Mouse (Mus musculus) ES-E14 (cell line): ENCODE data around the gene Mymx. TPM values are rescaled to one million over a fixed set of nuclear protein-coding genes. Genes with fewer than 3 reads are reported as not detected.

ENCODE experiments used
- DNase-seq: peaks from one replicate; pipeline ENCODE4 v3.0.0-alpha.2; 2013; ENCODE audit warnings: low read depth, low spot score
- H3K27ac ChIP-seq: 2 replicates; pipeline ENCODE4 v1.5.1; 2012; ENCODE audit warnings: low read depth, mild to moderate bottlenecking, low read length, moderate library complexity, mixed read lengths; ENCODE audit not compliant: poor library complexity, insufficient read depth, severe bottlenecking
- H3K36me3 ChIP-seq: 2 replicates; pipeline ENCODE4 v1.6.1; 2012; ENCODE audit warnings: mild to moderate bottlenecking, low read length, moderate library complexity, mixed read lengths; ENCODE audit not compliant: control insufficient read depth, poor library complexity, insufficient read depth, severe bottlenecking
- H3K4me1 ChIP-seq, 2 experiments: fragments of 150-350 bp in 1 of 2; sonication (generic) in 1 of 2; 2 replicates each; pipeline ENCODE4 v1.6.1; 2012; ENCODE audit warnings: low read length in 2 of 2, mild to moderate bottlenecking in 1 of 2, mixed read lengths in 1 of 2; ENCODE audit not compliant: control insufficient read depth in 2 of 2, insufficient read depth in 2 of 2, poor library complexity in 1 of 2
- H3K4me3 ChIP-seq, 2 experiments: fragments of 150-350 bp in 1 of 2; sonication (generic) in 1 of 2; 2 replicates each; pipeline ENCODE4 v1.5.1; 2012; ENCODE audit warnings: low read length in 2 of 2, low read depth in 1 of 2, mild to moderate bottlenecking in 1 of 2, mixed read lengths in 1 of 2; ENCODE audit not compliant: insufficient read depth in 1 of 2, poor library complexity in 1 of 2, severe bottlenecking in 1 of 2
- H3K9ac ChIP-seq: 2 replicates; pipeline ENCODE4 v1.6.1; 2012; ENCODE audit warnings: low read depth, mild to moderate bottlenecking, low read length, mixed read lengths; ENCODE audit not compliant: poor library complexity, insufficient read depth, severe bottlenecking
- H3K9me3 ChIP-seq: fragments of 150-350 bp; sonication (generic); 2 replicates; pipeline ENCODE4 v1.6.1; 2012; ENCODE audit warnings: low read depth, mild to moderate bottlenecking, low read length; ENCODE audit not compliant: control insufficient read depth, insufficient read depth
- CHD2 ChIP-seq: IDR thresholded peaks from 2 replicates; pipeline ENCODE4 v1.6.1; 2014; ENCODE audit warnings: mild to moderate bottlenecking, low read depth, low read length, inconsistent platforms
- HCFC1 ChIP-seq: IDR thresholded peaks from 2 replicates; pipeline ENCODE4 v1.6.1; 2012; ENCODE audit warnings: low read length, inconsistent platforms, borderline replicate concordance; ENCODE audit not compliant: insufficient read depth
- MAFK ChIP-seq: IDR thresholded peaks from 2 replicates; pipeline ENCODE4 v1.6.1; 2014; ENCODE audit warnings: mild to moderate bottlenecking, low read depth, low read length, inconsistent platforms; ENCODE audit not compliant: insufficient read depth
- ZC3H11A ChIP-seq: IDR thresholded peaks from 2 replicates; pipeline ENCODE4 v1.6.1; 2012; ENCODE audit warnings: low read depth, mild to moderate bottlenecking, inconsistent platforms, low read length, borderline replicate concordance
- ZNF384 ChIP-seq: IDR thresholded peaks from 2 replicates; pipeline ENCODE4 v1.6.1; 2012; ENCODE audit warnings: low read depth, low read length, inconsistent platforms
- in situ Hi-C, 2 experiments: fragments of 600-800 bp; cut with MboI; formaldehyde crosslinking; loops; one replicate each; pipeline ENCODE4 v1.15.1; 2025; ENCODE audit warnings: low sequenced_read_pairs in 2 of 2, inconsistent platforms in 1 of 2; ENCODE audit not compliant: unreplicated experiment in 2 of 2
- total RNA-seq: library from RNA; depleted of rRNA; stranded (reverse); fragments of 300-350 nt; gene quantifications from 2 replicates; pipeline ENCODE4 v1.2.3, GENCODE M21; 2012

Mymx gene
- total RNA-seq, 1 experiment, result 66.0 TPM

GRCm38 (mm10) chr17:45634033-45634432, 32.1 kb upstream of the Mymx start:
- no peaks in the 10 kb centered on the region for H3K36me3 ChIP-seq
- DNase-seq, result no peak
- H3K9ac ChIP-seq, result no peak overlapping the region
- no peak for TF ChIP-seq ZC3H11A
- no peak for TF ChIP-seq CHD2
- no peak for TF ChIP-seq MAFK
- no peak for TF ChIP-seq HCFC1
- no peak for TF ChIP-seq ZNF384
- in situ Hi-C loops, result no loop called here
- peaks cover 10 to 24% of the 10 kb centered on the region in 2 experiments for H3K4me1 ChIP-seq
- no peak overlapping the region for H3K4me3 ChIP-seq
- no peaks in the 10 kb centered on the region for H3K9me3 ChIP-seq
- no peak overlapping the region for H3K27ac ChIP-seq

DNA sequence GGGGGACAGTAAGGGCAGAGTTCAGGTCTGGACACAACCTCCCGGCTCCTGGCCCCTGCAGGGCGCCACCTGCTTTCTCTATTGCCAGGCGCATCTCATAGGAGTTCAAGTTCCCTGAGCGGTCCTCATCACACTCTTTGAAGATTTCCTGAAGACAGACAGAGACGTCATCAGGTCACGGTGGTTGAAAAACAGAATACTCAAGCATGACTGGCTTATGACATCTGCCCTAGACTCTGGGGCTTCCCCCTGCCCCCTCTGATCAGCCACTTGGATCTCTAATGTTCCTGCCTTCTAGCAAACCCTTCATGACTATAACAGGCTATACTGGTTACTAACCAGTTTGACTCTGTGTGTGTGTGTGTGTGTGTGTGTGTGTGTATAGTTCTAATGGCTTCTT, 30.0 kb upstream of the Mymx start:
- no peak for DNase-seq
- H3K9ac ChIP-seq, result no peak overlapping the region
- H3K4me1 ChIP-seq, result peaks cover 12 to 36% of the 10 kb centered on the region in 2 experiments
- H3K4me3 ChIP-seq, result no peak overlapping the region
- H3K36me3 ChIP-seq, result no peaks in the 10 kb centered on the region
- no peak overlapping the region for H3K27ac ChIP-seq
- no peak for TF ChIP-seq HCFC1
- TF ChIP-seq ZC3H11A, result no peak
- no peak for TF ChIP-seq CHD2
- TF ChIP-seq ZNF384, result no peak
- TF ChIP-seq MAFK, result no peak
- in situ Hi-C loops, result no loop called here
- H3K9me3 ChIP-seq, result no peaks in the 10 kb centered on the region

DNA sequence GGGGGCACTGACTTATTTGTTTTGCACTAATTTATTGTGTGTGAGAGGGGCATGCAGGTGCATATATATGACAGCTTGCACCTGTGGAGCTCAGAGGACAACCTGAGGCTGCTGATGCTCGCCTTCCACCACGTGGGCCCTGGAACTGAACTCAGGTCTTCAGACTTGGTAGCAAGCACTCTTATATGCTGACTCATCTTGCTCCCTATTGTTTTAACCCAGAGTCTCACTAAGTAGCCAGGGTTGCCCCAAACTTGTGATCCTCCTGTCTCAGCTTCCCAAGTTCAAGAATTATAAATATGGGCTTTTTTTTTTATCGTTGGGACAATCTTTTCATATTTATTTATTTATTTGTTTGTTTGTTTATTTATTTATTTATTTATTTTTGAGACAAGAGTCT, 29.1 kb upstream of the Mymx start:
- 0 out of 4 replicates have a peak overlapping the region, but pooled peaks have one; percentile 47 to 48 for H3K4me3 ChIP-seq
- TF ChIP-seq MAFK (peak; percentile 83), CHD2 (no peak)
- H3K4me1 ChIP-seq, result peaks cover 12 to 39% of the 10 kb centered on the region in 2 experiments
- no peaks in the 10 kb centered on the region for H3K36me3 ChIP-seq
- H3K9ac ChIP-seq, result no peak overlapping the region
- H3K27ac ChIP-seq, result peak overlapping the region; percentile 81; the same call in 1 of the 2 replicates
- H3K9me3 ChIP-seq, result no peaks in the 10 kb centered on the region
- DNase-seq, result no peak
- in situ Hi-C loops, result no loop called here

DNA sequence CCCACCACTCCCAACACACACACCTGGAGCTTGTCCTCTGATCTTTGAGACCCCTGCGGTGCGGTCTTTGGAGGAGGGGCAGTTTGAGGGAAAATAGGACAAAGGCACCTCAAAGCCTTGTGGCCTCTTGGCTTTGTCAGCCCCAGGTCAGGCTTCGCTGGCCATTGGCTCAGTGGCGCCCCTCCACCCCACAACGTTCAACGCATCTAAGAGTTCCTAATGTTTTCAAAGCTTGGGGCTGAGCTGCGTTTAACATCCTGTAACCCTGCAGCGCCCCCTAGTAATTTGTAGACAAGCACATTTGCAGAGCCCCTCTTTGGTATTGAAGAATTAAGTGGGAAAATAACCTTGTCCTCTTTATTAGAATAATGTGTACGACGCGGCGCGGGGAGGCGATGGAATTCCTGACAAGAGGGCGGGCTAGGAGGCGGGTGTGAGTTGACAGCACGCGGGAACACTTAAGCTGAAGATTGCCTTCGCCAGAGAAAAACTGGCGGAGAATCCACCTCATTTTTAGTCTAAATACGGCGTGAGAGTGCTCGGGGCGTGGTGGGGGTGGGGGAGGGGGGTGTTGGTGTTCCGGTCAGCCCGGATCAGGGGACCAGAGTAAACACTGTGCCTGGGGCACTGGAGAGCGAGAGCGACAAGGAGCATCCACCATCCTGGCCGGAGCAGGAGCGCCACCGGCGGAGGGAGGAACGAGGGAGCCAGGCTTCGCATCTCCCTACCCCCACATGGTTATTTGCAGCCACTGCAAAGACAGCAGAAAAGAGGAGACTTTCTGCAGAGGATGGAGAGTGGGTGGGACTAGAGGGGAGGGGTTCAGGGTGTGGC, 28.2 kb upstream of the Mymx start:
- Histone ChIP-seq H3K36me3 (no peaks in the 10 kb centered on the region), H3K9ac (peak overlapping the region; percentile 49; the same call in 1 of the 2 replicates), H3K9me3 (no peaks in the 10 kb centered on the region), H3K4me3 (peak overlapping the region; percentile 47 to 48), H3K4me1 (peaks cover 10 to 37% of the 10 kb centered on the region in 2 experiments), H3K27ac (peak overlapping the region; percentile 81)
- DNase-seq, result peak; percentile 78
- TF ChIP-seq HCFC1 (no peak), ZNF384 (no peak), CHD2 (no peak), ZC3H11A (peak; percentile 31; the same call in 1 of the 2 replicates), MAFK (0 out of 2 replicates have a peak, but pooled peaks have one; percentile 14)
- in situ Hi-C loops, result loop anchor here in 1 of 2 experiments (5.0 kb wide), 1 partner anchor 43 kb away; no protein-coding TSS in a partner anchor
